Mouse (Mus musculus) neural tube, embryonic 12.5 days (tissue): Measurements from ENCODE around the gene Syvn1. TPM values are rescaled to one million over a fixed set of nuclear protein-coding genes. Genes with fewer than 3 reads are reported as not detected.
"Not testable (repeated sequence)": the region's sequence is repeated elsewhere in the genome, so short reads cannot be mapped to it uniquely, and the experiment has no call there.

ENCODE experiments used
- ATAC-seq: fragments of 200-750 bp; cut with Nextera tagmentation; 2 replicates; pipeline ENCODE4 v1.8.0; 2017; ENCODE audit warnings: low read depth, mild to moderate bottlenecking, moderate TSS enrichment, moderate library complexity; ENCODE audit not compliant: low FRiP score
- H3K27ac ChIP-seq: fragments of 300-500 bp; sonication (generic); 2 replicates; pipeline ENCODE4 v1.5.1; 2016
- H3K27me3 ChIP-seq: fragments of 300-500 bp; sonication (generic); replicated peaks from 2 replicates; pipeline ENCODE4 v1.6.1; 2016; ENCODE audit warnings: mild to moderate bottlenecking
- H3K36me3 ChIP-seq: fragments of 300-500 bp; sonication (generic); 2 replicates; pipeline ENCODE4 v1.6.1; 2016; ENCODE audit warnings: mild to moderate bottlenecking
- H3K4me1 ChIP-seq: fragments of 300-500 bp; sonication (generic); 2 replicates; pipeline ENCODE4 v1.6.1; 2016
- H3K4me2 ChIP-seq: fragments of 300-500 bp; sonication (generic); replicated peaks from 2 replicates; pipeline ENCODE4 v1.6.1; 2016; ENCODE audit warnings: mild to moderate bottlenecking
- H3K4me3 ChIP-seq: fragments of 300-500 bp; sonication (generic); 2 replicates; pipeline ENCODE4 v1.5.1; 2016
- H3K9ac ChIP-seq: fragments of 300-500 bp; sonication (generic); 2 replicates; pipeline ENCODE4 v1.6.1; 2016; ENCODE audit warnings: mild to moderate bottlenecking
- H3K9me3 ChIP-seq: fragments of 300-500 bp; sonication (generic); 2 replicates; pipeline ENCODE4 v1.6.1; 2016; ENCODE audit warnings: mild to moderate bottlenecking
- WGBS: fragments of 180-500 bp; shearing (Covaris S2); methylation state at CpG from one replicate; pipeline ENCODE4 v1.1.7; 2016; 5-methylcytosine and 5-hydroxymethylcytosine counted together
- polyA plus RNA-seq: library from polyadenylated mRNA; unstranded; fragments of >200 nt; fragmentation: Nextera tagmentation; extraction: Ambion mirVana; gene quantifications from 2 replicates; pipeline ENCODE4 v1.2.1, GENCODE M21; 2016

Syvn1 gene
- polyA plus RNA-seq, 1 experiment from 2014 or later = 35.2 TPM

DNA sequence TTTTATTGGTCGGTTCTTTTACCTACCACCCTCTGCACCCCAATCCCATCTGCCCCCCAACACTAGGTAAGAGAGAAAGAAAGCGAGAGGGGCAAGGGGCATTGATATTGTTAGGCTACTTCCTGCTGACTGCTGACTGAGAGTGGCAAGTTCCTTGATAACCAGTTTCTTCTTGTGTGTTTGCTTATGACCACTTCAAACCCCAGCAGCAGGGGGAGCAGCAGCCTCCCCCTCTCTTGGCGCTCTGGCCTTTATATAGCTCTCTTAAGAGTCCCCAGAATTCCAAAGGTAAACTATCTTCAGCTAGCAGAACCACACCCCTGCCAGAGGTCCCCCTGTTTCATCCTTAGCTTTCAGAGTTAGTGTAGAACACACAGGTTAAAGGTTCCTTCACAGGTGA lies 26.1 kb upstream of the Syvn1 start:
- peaks cover 8% of the 10 kb centered on the region for H3K4me1 ChIP-seq
- H3K9me3 ChIP-seq = no peaks in the 10 kb centered on the region
- no peak overlapping the region for H3K4me2 ChIP-seq
- WGBS = 58% methylated on average over 3 of the region's 3 CpGs
- no peak overlapping the region for H3K9ac ChIP-seq
- no peak overlapping the region for H3K4me3 ChIP-seq
- H3K27ac ChIP-seq = no peak overlapping the region
- no peak for ATAC-seq
- no peaks in the 10 kb centered on the region for H3K36me3 ChIP-seq
- H3K27me3 ChIP-seq = peaks cover 21% of the 10 kb centered on the region

DNA sequence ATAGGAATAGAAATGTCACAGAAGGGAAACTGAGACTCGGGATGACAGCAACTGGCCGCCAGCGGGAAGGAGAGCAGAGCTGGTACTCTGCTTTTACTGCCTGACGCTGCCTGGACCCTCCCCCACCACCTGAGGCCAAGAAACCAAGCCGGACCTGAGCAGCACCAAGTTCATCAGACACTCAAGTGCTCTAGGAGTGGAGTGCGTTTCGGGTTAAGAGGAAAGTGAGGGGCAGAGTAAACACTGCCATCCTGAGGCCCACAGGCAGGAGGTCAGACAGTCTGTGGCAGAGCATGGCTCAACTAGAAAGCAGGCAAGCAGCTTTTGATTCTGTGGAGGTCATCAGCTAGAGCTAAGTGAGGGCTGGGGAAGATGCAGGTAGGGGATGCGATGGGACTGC lies 23.3 kb upstream of the Syvn1 start:
- no peak overlapping the region for H3K9ac ChIP-seq
- H3K4me3 ChIP-seq = no peak overlapping the region
- H3K4me2 ChIP-seq = no peak overlapping the region
- no peak for ATAC-seq
- no peaks in the 10 kb centered on the region for H3K4me1 ChIP-seq
- H3K36me3 ChIP-seq = no peaks in the 10 kb centered on the region
- H3K27me3 ChIP-seq = no peaks in the 10 kb centered on the region
- H3K9me3 ChIP-seq = no peaks in the 10 kb centered on the region
- H3K27ac ChIP-seq = no peak overlapping the region
- 71% methylated on average over 8 of the region's 8 CpGs for WGBS

DNA sequence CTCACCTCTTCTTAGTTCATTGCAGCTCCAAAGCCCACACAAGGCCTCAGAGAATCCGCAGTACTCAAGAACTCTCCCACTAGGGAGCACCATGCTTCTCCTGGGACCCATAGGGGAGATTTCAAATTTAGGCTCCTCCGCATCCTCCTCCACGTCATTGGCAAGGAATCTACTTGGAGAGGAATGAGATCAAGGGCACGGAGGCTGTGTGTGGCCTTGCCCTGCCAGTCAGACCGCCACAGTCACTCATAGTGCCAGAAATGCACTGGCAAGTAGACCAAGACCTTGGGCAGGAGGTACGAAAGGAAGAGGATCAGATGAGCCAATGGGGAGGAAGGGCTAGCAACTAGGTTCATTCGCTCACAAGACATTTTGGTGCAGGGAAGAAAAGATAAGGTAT lies 22.4 kb upstream of the Syvn1 start:
- Histone ChIP-seq H3K27me3 (no peaks in the 10 kb centered on the region), H3K4me3 (no peak overlapping the region), H3K9me3 (no peaks in the 10 kb centered on the region), H3K4me2 (no peak overlapping the region), H3K4me1 (no peaks in the 10 kb centered on the region), H3K9ac (no peak overlapping the region), H3K27ac (no peak overlapping the region), H3K36me3 (no peaks in the 10 kb centered on the region)
- no peak for ATAC-seq
- WGBS = 87% methylated on average over 7 of the region's 7 CpGs

DNA sequence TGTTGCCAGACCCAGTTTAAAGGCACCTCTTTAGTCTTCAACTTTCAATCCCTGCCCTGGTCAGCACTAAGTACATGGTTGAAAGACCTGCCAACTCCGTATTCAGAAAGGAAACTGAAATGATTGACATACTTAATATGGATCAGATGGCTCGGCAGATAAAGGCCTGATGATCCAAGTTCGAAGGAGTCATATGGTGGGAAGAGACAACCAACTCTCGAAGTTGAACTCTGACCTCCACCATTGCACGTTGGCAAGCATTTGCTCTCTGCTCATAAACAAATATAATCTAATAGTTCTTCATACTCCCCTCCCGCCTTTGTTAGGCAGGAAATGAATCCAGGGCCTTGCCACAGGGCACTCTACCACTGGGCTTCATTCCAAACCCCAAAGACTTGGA lies 17.4 kb upstream of the Syvn1 start:
- ATAC-seq = no peak
- Histone ChIP-seq H3K9ac (no peak overlapping the region), H3K9me3 (no peaks in the 10 kb centered on the region), H3K4me3 (no peak overlapping the region), H3K4me1 (no peaks in the 10 kb centered on the region), H3K27ac (no peak overlapping the region), H3K4me2 (no peak overlapping the region), H3K27me3 (no peaks in the 10 kb centered on the region), H3K36me3 (no peaks in the 10 kb centered on the region)
- 86% methylated on average over 6 of the region's 6 CpGs for WGBS

DNA sequence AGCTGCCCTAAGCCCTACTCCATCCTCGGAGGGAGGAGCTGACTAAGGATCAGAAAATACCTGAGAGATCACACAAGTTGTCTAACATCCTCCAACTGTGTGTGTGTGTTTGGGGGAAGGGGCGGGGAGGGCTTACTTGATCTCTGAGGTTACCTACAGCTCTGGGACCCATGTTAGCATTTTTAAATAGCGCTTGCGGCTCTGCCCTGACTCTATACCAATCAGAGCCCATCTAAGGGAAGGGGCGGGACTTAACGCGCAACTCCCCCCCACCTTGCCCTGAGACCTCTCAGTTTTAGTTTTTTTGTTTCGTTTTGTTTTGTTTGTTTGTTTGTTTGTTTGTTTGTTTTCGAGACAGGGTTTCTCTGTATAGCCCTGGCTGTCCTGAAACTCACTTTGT lies 16.9 kb upstream of the Syvn1 start:
- Histone ChIP-seq H3K36me3 (no peaks in the 10 kb centered on the region), H3K27ac (no peak overlapping the region), H3K4me1 (no peaks in the 10 kb centered on the region), H3K9ac (no peak overlapping the region), H3K27me3 (no peaks in the 10 kb centered on the region), H3K4me3 (no peak overlapping the region), H3K9me3 (no peaks in the 10 kb centered on the region), H3K4me2 (no peak overlapping the region)
- 84% methylated on average over 9 of the region's 9 CpGs for WGBS
- ATAC-seq = no peak

DNA sequence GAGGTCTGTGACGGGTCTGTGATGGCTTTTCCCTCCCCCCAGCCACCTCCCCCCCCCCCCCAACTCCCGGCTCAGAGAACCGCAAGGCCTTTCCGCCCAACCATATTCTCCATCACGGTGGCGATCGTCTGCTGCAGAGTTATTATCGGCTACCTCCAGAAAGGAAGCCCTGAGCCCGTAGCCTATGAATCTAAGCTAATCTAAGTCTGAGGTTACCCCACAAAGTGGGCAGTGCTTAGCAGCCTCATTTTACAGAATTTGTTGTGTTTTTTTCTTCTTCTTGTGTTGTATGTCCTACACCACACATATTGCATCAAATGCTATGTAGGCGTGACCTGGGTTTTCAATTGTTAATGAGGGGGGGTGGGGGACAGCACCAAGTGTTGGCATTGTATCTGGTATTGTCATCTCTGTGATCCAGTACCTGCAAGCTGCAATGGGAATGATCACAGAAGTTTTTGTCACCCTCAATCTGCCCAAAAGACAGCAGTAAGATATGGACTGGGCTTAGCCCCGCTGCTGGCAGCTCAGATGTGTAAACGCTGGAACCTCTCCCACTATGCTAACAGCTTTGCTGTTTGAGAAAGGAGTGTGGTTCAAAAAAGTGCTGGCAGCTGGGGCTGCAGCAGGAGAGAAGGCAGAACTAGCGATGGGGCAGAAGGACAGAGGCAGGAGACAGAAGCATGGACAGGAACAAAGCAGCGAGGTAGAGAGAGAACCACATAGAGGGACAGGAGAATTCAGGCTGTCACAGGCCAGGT lies 15.7 kb upstream of the Syvn1 start:
- no peaks in the 10 kb centered on the region for H3K36me3 ChIP-seq
- H3K27me3 ChIP-seq = no peaks in the 10 kb centered on the region
- WGBS = 79% methylated on average over 14 of the region's 14 CpGs

DNA sequence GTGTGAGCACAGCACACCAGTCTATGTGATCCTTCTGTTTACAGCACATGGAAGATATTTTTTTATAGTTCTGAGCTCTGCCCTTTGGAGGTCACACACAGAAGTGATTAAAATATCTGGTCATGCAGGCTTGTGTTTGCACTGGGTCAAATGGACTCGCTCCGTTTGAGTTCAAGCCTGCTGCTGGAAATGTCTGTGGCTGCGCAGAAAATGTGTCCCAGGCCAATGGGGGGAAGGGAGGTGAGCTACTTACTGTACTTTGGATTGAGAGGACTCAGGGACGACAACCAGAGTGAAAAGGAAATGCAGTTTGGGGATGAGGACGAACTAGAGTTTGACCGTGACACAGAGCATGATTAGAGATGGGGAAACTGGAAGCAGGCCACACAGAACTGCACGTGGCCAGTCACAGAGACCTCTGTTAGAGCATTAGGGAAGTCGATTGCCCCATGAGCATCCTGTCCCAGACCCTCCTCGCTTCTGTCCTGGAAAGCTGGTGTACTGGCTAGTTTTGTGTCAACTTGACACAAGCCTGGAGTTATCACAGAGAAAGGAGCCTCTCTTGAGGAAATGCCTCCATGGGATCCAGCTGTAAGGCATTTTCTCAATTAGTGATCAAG lies 10.3 kb upstream of the Syvn1 start:
- WGBS = 83% methylated on average over 9 of the region's 9 CpGs
- no peak for ATAC-seq
- no peaks in the 10 kb centered on the region for H3K9me3 ChIP-seq

More for the DNA sequence above, 15.7 kb upstream of the Syvn1 start:
- no peak overlapping the region for H3K4me3 ChIP-seq
- H3K9ac ChIP-seq = no peak overlapping the region
- H3K9me3 ChIP-seq = no peaks in the 10 kb centered on the region
- ATAC-seq = no peak
- H3K4me2 ChIP-seq = no peak overlapping the region
- no peaks in the 10 kb centered on the region for H3K4me1 ChIP-seq
- no peak overlapping the region for H3K27ac ChIP-seq

DNA sequence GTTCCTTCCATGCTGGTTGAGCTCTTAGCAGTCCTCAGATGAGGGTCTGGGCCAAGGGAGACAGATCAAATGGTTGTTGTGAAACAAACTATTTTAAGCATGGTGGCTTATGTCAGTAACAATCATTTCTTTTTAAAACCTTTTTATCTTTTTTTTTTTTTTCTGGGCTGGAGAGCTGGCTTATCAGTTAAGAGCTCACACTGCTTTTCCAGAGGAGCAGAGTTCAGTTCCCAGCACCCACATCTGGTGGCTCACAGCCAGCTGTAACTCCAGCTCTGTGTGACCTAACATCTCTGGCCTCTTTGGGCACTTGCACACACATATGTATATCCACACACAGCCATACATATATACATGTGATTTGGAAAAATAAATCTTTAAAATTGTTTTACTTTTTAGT lies 8.7 kb upstream of the Syvn1 start:
- ATAC-seq = no peak
- H3K27ac ChIP-seq = no peak overlapping the region

More for the DNA sequence above, 10.3 kb upstream of the Syvn1 start:
- H3K4me2 ChIP-seq = no peak overlapping the region
- H3K27ac ChIP-seq = no peak overlapping the region
- no peak overlapping the region for H3K9ac ChIP-seq
- H3K4me3 ChIP-seq = no peak overlapping the region
- H3K36me3 ChIP-seq = no peaks in the 10 kb centered on the region
- H3K27me3 ChIP-seq = no peaks in the 10 kb centered on the region
- H3K4me1 ChIP-seq = no peaks in the 10 kb centered on the region

DNA sequence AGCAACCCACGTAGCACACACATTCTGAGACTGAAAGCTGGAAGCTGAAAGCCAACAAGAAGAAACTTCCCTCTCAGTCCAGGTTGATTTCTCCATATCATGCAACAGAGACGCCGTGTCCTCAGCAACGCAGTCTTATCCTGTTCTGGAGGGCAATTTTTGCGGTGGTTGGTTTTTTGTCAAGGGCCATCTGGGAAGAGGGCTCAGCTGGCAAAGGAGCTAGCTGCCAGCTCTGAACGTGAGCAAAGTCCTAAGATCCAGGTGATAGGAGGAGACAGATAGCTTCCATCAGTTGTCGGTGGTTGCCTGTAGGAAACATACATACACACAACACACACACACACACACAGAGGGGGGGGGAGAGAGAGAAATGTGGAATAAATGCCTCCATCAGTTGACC lies 8.1 kb upstream of the Syvn1 start:
- no peaks in the 10 kb centered on the region for H3K27me3 ChIP-seq
- H3K27ac ChIP-seq = no peak overlapping the region
- no peak for ATAC-seq
- no peaks in the 10 kb centered on the region for H3K36me3 ChIP-seq
- H3K4me2 ChIP-seq = no peak overlapping the region
- no peaks in the 10 kb centered on the region for H3K4me1 ChIP-seq
- 86% methylated on average over 7 of the region's 7 CpGs for WGBS
- H3K9ac ChIP-seq = no peak overlapping the region
- H3K9me3 ChIP-seq = no peaks in the 10 kb centered on the region
- no peak overlapping the region for H3K4me3 ChIP-seq

More for the DNA sequence above, 8.7 kb upstream of the Syvn1 start:
- Histone ChIP-seq H3K4me1 (no peaks in the 10 kb centered on the region), H3K36me3 (no peaks in the 10 kb centered on the region), H3K4me2 (no peak overlapping the region), H3K4me3 (no peak overlapping the region), H3K9me3 (no peaks in the 10 kb centered on the region), H3K27me3 (no peaks in the 10 kb centered on the region), H3K9ac (no peak overlapping the region)

DNA sequence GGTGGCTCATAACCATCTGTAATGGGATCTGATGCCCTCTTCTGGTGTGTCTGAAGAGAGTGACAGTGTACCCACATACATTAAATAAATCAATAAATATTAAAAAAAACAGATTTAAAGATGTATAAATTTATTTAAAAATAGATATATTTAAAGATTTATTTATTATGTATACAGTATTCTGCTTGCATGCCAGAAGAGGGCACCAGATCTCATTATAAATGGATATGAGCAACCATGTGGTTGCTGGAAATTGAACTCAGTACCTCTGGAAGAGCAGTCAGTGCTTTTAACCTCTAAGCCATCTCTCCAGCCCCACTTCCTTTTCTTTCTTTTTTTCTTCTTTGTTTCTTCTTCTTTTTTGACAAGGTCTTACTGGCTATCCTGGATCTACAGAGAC lies 6.4 kb upstream of the Syvn1 start:
- no peak overlapping the region for H3K4me2 ChIP-seq
- no peak overlapping the region for H3K9ac ChIP-seq
- H3K36me3 ChIP-seq = no peaks in the 10 kb centered on the region
- H3K9me3 ChIP-seq = no peaks in the 10 kb centered on the region
- peaks cover under 1% of the 10 kb centered on the region; the same call in 1 of the 2 replicates for H3K4me1 ChIP-seq
- H3K4me3 ChIP-seq = no peak overlapping the region
- H3K27me3 ChIP-seq = no peaks in the 10 kb centered on the region
- no peak for ATAC-seq
- H3K27ac ChIP-seq = no peak overlapping the region

DNA sequence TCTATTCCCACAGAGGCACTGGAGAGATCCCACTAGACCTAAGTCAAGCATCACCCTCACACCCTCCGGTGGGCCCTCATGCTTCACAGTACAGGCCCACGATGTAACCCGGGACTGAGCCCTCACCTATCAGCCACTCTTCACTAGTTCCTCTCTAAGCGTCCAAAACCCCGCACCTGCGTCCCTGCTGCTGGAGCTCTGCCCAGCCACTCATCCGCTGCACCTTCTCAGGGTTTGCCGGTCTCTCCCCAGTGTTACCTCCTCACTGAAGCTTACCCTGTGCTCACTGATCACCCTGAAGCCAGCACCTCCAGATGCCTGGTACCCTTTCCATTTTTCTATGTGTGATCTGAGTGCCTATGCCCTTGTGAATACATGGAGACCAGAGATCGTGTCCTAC lies 4.1 kb upstream of the Syvn1 start:
- peaks cover 8% of the 10 kb centered on the region for H3K4me1 ChIP-seq
- ATAC-seq = no peak
- no peaks in the 10 kb centered on the region for H3K36me3 ChIP-seq
- no peak overlapping the region for H3K4me2 ChIP-seq
- WGBS = 88% methylated on average over 9 of the region's 9 CpGs
- no peak overlapping the region for H3K27ac ChIP-seq
- no peak overlapping the region for H3K4me3 ChIP-seq
- H3K27me3 ChIP-seq = no peaks in the 10 kb centered on the region
- 0 out of 2 replicates have a peak overlapping the region, but pooled peaks have one; percentile 5 for H3K9ac ChIP-seq
- H3K9me3 ChIP-seq = no peaks in the 10 kb centered on the region

DNA sequence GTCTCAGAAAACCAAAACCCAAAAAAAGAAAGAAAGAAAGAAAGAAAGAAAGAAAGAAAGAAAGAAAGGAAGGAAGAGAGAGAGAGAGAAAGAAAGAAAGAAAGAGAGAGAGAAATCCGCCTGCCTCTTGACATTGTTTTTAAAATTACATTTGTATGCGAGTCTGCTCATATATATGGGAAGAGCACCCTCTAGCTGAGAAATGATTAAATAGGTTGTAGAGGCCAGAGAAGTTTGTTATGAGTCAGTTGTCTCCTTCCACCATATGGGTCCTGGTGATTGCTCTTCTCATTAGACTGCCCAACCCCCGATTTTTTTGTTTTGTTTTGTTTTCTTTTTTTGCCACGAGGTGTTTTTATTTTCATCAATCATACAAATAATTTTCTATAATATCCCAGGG lies 2.3 kb upstream of the Syvn1 start:
- WGBS = 74% methylated on average over 4 of the region's 4 CpGs
- H3K9me3 ChIP-seq, ATAC-seq, H3K9ac ChIP-seq, H3K4me2 ChIP-seq, H3K27me3 ChIP-seq, H3K4me3 ChIP-seq, H3K27ac ChIP-seq: not testable (repeated sequence)
- Histone ChIP-seq H3K4me1 (peaks cover 22% of the 10 kb centered on the region), H3K36me3 (peaks cover 11% of the 10 kb centered on the region)
